ENCODE assay signal across 28 mouse cellular contexts in genomic region chr3:87047801-87048200, GRCm38 (mm10). TPM values are rescaled to one million over a fixed set of nuclear protein-coding genes. Genes with fewer than 3 reads are reported as not detected.
DNase-seq lines count a peak whose midpoint lies in the region; ATAC-seq and TF ChIP-seq lines count a peak whose summit lies in the region.
"Had no signal": no experiment of that assay in that cellular context is flagged by ENCODE, and none has a peak within 500 bp of the region (broad histone marks: within the 10 kb centered on the region; RNA-seq: fewer than 3 reads in every experiment).

No protein-coding gene starts in this region.

- WGBS in midbrain, postnatal 0 days = 84% methylated on average over 5 of the region's 5 CpGs
- WGBS in midbrain, embryonic 11.5 days = 88% methylated on average over 5 of the region's 5 CpGs

- no peaks in the 10 kb centered on the region for H3K9me3 ChIP-seq in midbrain, postnatal 0 days (ENCODE audit: low read length)
- no peaks in the 10 kb centered on the region for H3K9me3 ChIP-seq in midbrain, embryonic 11.5 days (ENCODE audit: control insufficient read depth, low read length)
- H3K9me3 ChIP-seq: embryonic facial prominence, embryonic 10.5 days; embryonic facial prominence, embryonic 13.5 days; forebrain, embryonic 12.5 days; forebrain, embryonic 15.5 days; G1E; intestine, embryonic 15.5 days had no signal

- no peaks in the 10 kb centered on the region for H3K36me3 ChIP-seq in midbrain, postnatal 0 days (ENCODE audit: insufficient read depth, low read length)
- H3K36me3 ChIP-seq in midbrain, embryonic 11.5 days (ENCODE audit: control insufficient read depth, insufficient read depth, low read length) = no peaks in the 10 kb centered on the region
- H3K36me3 ChIP-seq: embryonic facial prominence, embryonic 10.5 days; embryonic facial prominence, embryonic 13.5 days; forebrain, embryonic 12.5 days; forebrain, embryonic 15.5 days; G1E; intestine, embryonic 15.5 days had no signal

- H3K4me2 ChIP-seq in midbrain, postnatal 0 days (ENCODE audit: low read depth, low read length, poor library complexity, severe bottlenecking) = no peak overlapping the region
- H3K4me2 ChIP-seq in midbrain, embryonic 11.5 days = no peak overlapping the region
- H3K4me2 ChIP-seq: embryonic facial prominence, embryonic 13.5 days; forebrain, embryonic 12.5 days; forebrain, embryonic 15.5 days; heart, embryonic 11.5 days; hindbrain, embryonic 14.5 days; intestine, embryonic 15.5 days had no signal

- DNase-seq in cerebellum, postnatal 14 days = peak; percentile 22 to 29
- DNase-seq in cerebellum, postnatal 36 days = no peak
- DNase-seq in midbrain, postnatal 0 days (ENCODE audit: low spot score) = peak; percentile 29
- no peak for DNase-seq in midbrain, embryonic 11.5 days (ENCODE audit: low spot score, missing footprints)
- peak; percentile 12 for DNase-seq in retina, embryonic 14.5 days (ENCODE audit: low spot score)
- no peak for DNase-seq in frontal cortex, postnatal 36 days (ENCODE audit: low spot score in 2 of 2)
- DNase-seq in frontal cortex, postnatal 10 days (ENCODE audit: low spot score in 2 of 2) = no peak
- DNase-seq: adrenal gland, adult 8-10 months; adrenal gland, postnatal 25 days; B cell, adult 2 months; cerebellum, adult 18-20 months; cerebellum, adult 9-11 months; embryo, embryonic 11 days; gastrocnemius, adult 2 months; gastrocnemius, postnatal 14 days; heart, adult 11 months; kidney, adult 11 months had no signal

- H3K9ac ChIP-seq in midbrain, postnatal 0 days (replicated peaks; ENCODE audit: low read length, poor library complexity, severe bottlenecking) = no peak overlapping the region
- H3K9ac ChIP-seq in midbrain, embryonic 11.5 days (ENCODE audit: low read length) = no peak overlapping the region
- H3K9ac ChIP-seq: embryonic facial prominence, embryonic 13.5 days; forebrain, embryonic 12.5 days; forebrain, embryonic 15.5 days; hindbrain, embryonic 14.5 days; intestine, embryonic 15.5 days had no signal

- H3K27me3 ChIP-seq in midbrain, postnatal 0 days (ENCODE audit: insufficient read depth, low read length) = no peaks in the 10 kb centered on the region
- no peaks in the 10 kb centered on the region for H3K27me3 ChIP-seq in midbrain, embryonic 11.5 days (ENCODE audit: control insufficient read depth, insufficient read depth, low read length)
- H3K27me3 ChIP-seq: CH12.LX; embryonic facial prominence, embryonic 13.5 days; forebrain, embryonic 12.5 days; forebrain, embryonic 15.5 days; intestine, embryonic 15.5 days had no signal

- H3K27ac ChIP-seq in midbrain, postnatal 0 days (ENCODE audit: low read depth, low read length) = no peak overlapping the region
- no peak overlapping the region for H3K27ac ChIP-seq in midbrain, embryonic 11.5 days (ENCODE audit: low read depth, low read length)
- H3K27ac ChIP-seq: embryonic facial prominence, embryonic 10.5 days; embryonic facial prominence, embryonic 13.5 days; forebrain, embryonic 12.5 days; forebrain, embryonic 15.5 days; gastrocnemius, adult 2 months; hindbrain, embryonic 14.5 days; intestine, embryonic 15.5 days had no signal

- ATAC-seq in midbrain, postnatal 0 days (ENCODE audit: low FRiP score) = no peak
- no peak for ATAC-seq in midbrain, embryonic 11.5 days (ENCODE audit: low FRiP score)
- ATAC-seq: activated CD4-positive, CD25-positive, alpha-beta regulatory T cell, adult 4 months; forebrain, embryonic 15.5 days; intestine, embryonic 15.5 days had no signal

- no peaks in the 10 kb centered on the region for H3K4me1 ChIP-seq in midbrain, postnatal 0 days (ENCODE audit: insufficient read depth, low read length)
- no peaks in the 10 kb centered on the region for H3K4me1 ChIP-seq in midbrain, embryonic 11.5 days (ENCODE audit: control insufficient read depth, insufficient read depth, low read length)
- H3K4me1 ChIP-seq: embryonic facial prominence, embryonic 10.5 days; embryonic facial prominence, embryonic 13.5 days; forebrain, embryonic 12.5 days; forebrain, embryonic 15.5 days; intestine, embryonic 15.5 days had no signal

- no peak overlapping the region for H3K4me3 ChIP-seq in midbrain, postnatal 0 days (ENCODE audit: low read depth, low read length)
- no peak overlapping the region for H3K4me3 ChIP-seq in midbrain, embryonic 11.5 days (ENCODE audit: low read depth, low read length)
- H3K4me3 ChIP-seq: embryonic facial prominence, embryonic 10.5 days; embryonic facial prominence, embryonic 13.5 days; erythroblast, embryonic 14.5 days; forebrain, embryonic 12.5 days; forebrain, embryonic 15.5 days; gastrocnemius, adult 2 months; intestine, embryonic 15.5 days had no signal

- no peak for TF ChIP-seq CTCF in midbrain, postnatal 0 days (IDR thresholded peaks at IDR 0.05)

RNA-seq across cellular contexts. Expression of gene Cd1d1, which starts 48.6 kb away (rescaled TPM):
- total RNA-seq in midbrain, postnatal 0 days (2014; rRNA removed) = 15.2 and 16.2 TPM in 2 replicates
- polyA plus RNA-seq in midbrain, postnatal 0 days (2015; fragmentation: Nextera tagmentation; extraction: Ambion mirVana) = 17.4 and 21.3 TPM in 2 replicates
- 28.0 and 28.8 TPM in 2 replicates for polyA plus RNA-seq in midbrain, embryonic 11.5 days (2014; fragmentation: Nextera tagmentation; extraction: Ambion mirVana)
- polyA plus RNA-seq: erythroblast, embryonic 14.5 days; G1E had no signal

Comparison
In these comparisons a context has a peak if more than half of its experiments do, and no peak if none do; other contexts are left out.
1. DNase-seq: peak in cerebellum, postnatal 14 days (2 of 2), midbrain, postnatal 0 days (single experiment) and retina, embryonic 14.5 days (single experiment); none in cerebellum, postnatal 36 days (0 of 2), midbrain, embryonic 11.5 days (single experiment), frontal cortex, postnatal 36 days (0 of 2) and frontal cortex, postnatal 10 days (0 of 2).